In genomic region chr6:67056108-67056888, GRCm38 (mm10) we compare ENCODE assay signal across 1 mouse cellular context.
TF ChIP-seq lines count a peak whose summit lies in the region.

No protein-coding gene starts in this region.

TF ChIP-seq in MEL, 35 proteins besides CTCF, POLR2A, EP300 and RAD21 (continued from another document):
- TF ChIP-seq USF2 (IDR thresholded peaks at IDR 0.05; ENCODE audit: borderline replicate concordance in 1 of 2, insufficient read depth in 1 of 2, low read depth in 1 of 2, low read length in 2 of 2), result no peak
- TF ChIP-seq NRF1 (IDR thresholded peaks at IDR 0.05; ENCODE audit: insufficient read depth, low read depth, low read length, poor library complexity, severe bottlenecking), result peak; percentile 44; the same call in 1 of the 2 replicates
- TF ChIP-seq MYB (IDR thresholded peaks at IDR 0.05; ENCODE audit: low read depth, low read length), result peak; percentile 78
